Mouse (Mus musculus) cortical plate, adult 2 months (tissue): ENCODE data around the gene Chst12. TPM values are rescaled to one million over a fixed set of nuclear protein-coding genes. Genes with fewer than 3 reads are reported as not detected.
A peak's percentile ranks its signal among the peaks of the same experiment; 100 is the strongest.

Experiments used
- H3K27ac ChIP-seq: fragments of 200-500 bp; 2 replicates; pipeline ENCODE4 v1.5.1; 2012; ENCODE audit warnings: low read length, control low read depth, inconsistent platforms; ENCODE audit not compliant: insufficient read depth
- H3K4me1 ChIP-seq: fragments of 200-500 bp; 2 replicates; pipeline ENCODE4 v1.6.1; 2011; ENCODE audit warnings: low read length; ENCODE audit not compliant: control insufficient read depth, insufficient read depth
- H3K4me3 ChIP-seq: fragments of 200-500 bp; 2 replicates; pipeline ENCODE4 v1.5.1; 2011; ENCODE audit warnings: mild to moderate bottlenecking, low read length, control low read depth; ENCODE audit not compliant: insufficient read depth
- CTCF ChIP-seq: fragments of 200-500 bp; IDR thresholded peaks from 2 replicates; pipeline ENCODE4 v1.5.1; 2011; ENCODE audit warnings: mild to moderate bottlenecking, control low read depth, low read length; ENCODE audit not compliant: insufficient read depth; ENCODE audit errors: extremely low read depth
- POLR2A ChIP-seq: fragments of 200-500 bp; IDR thresholded peaks from 2 replicates; pipeline ENCODE4 v1.6.1; 2011; ENCODE audit warnings: mild to moderate bottlenecking, low read length, control low read depth; ENCODE audit not compliant: insufficient read depth; ENCODE audit errors: extremely low read depth
- polyA plus RNA-seq: library from polyadenylated mRNA; depleted of rRNA; stranded (reverse); fragments of >200 nt; gene quantifications from 2 replicates; pipeline ENCODE4 v1.2.3, GENCODE M21; 2012

Gene Chst12
- polyA plus RNA-seq, 1 experiment: 19.3 TPM

DNA sequence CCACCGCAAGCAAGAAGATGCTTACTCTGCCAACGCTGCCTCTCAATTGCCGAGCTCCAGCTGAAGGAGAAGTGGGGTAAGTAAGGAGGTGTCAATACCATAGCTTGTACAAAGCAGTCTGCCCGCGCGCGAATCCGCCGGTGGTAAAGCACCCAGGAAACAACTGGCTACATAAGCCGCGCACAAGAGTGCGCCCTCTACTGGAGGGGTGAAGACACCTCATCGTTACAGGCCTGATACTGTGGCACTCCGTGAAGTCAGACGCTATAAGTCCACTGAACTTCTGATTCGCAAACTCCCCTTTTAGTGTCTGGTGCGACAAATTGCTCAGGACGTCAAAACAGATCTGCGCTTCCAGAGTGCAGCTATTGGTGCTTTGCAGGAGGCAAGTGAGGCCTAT, 41.0 kb downstream of the Chst12 start:
- peaks cover 2% of the 10 kb centered on the region; the same call in 1 of the 2 replicates for H3K4me1 ChIP-seq
- TF ChIP-seq POLR2A: no peak
- TF ChIP-seq CTCF: 0 out of 2 replicates have a peak, but pooled peaks have one; percentile 6
- no peak overlapping the region for H3K4me3 ChIP-seq
- H3K27ac ChIP-seq: no peak overlapping the region

- Histone ChIP-seq H3K4me1 (peaks cover 2% of the 10 kb centered on the region; the same call in 1 of the 2 replicates), H3K4me3 (no peak overlapping the region), H3K27ac (0 out of 2 replicates have a peak overlapping the region, but pooled peaks have one; percentile 17)
- no peak for TF ChIP-seq CTCF
- no peak for TF ChIP-seq POLR2A
These were observed 44.1 kb downstream of the Chst12 start for GRCm38 (mm10) chr5:140549306-140550047.

DNA sequence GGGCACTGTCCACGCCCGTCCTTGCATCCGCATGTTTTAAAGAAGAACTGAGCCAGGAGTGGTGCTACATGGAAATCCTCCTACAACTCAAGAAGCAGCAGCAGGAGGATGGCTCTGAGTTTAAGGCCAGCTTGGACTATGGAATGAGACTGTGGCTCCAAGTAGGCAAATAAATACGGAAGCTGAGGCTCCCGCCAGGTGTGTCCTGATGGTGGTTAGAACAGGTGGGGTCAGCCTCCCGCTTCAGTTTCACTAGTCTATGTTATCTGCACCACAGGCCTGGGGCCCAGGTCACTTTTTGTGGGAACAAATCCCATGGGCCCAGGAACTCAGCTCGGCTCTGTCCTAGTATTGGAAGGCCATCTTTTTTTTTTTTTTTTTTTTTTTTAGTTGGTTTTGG, 48.4 kb downstream of the Chst12 start:
- H3K4me3 ChIP-seq: no peak overlapping the region
- TF ChIP-seq POLR2A: no peak
- no peak for TF ChIP-seq CTCF
- H3K27ac ChIP-seq: no peak overlapping the region
- H3K4me1 ChIP-seq: peaks cover 2% of the 10 kb centered on the region; the same call in 1 of the 2 replicates

GRCm38 (mm10) chr5:140556859-140557258, 51.5 kb downstream of the Chst12 start:
- Histone ChIP-seq H3K27ac (no peak overlapping the region), H3K4me3 (no peak overlapping the region), H3K4me1 (no peaks in the 10 kb centered on the region)
- TF ChIP-seq CTCF (no peak), POLR2A (no peak)

- TF ChIP-seq CTCF: no peak
- TF ChIP-seq POLR2A: no peak
- no peak overlapping the region for H3K4me3 ChIP-seq
- no peaks in the 10 kb centered on the region for H3K4me1 ChIP-seq
- no peak overlapping the region for H3K27ac ChIP-seq
These were observed 57.3 kb downstream of the Chst12 start for GRCm38 (mm10) chr5:140562601-140563000.

- TF ChIP-seq POLR2A: no peak
- no peak for TF ChIP-seq CTCF
- Histone ChIP-seq H3K4me3 (no peak within 1 kb of the TSS), H3K4me1 (0 out of 2 replicates have a peak, but pooled peaks cover 1% of the 10 kb centered on the region), H3K27ac (no peak within 1 kb of the TSS)
These were observed 59.5 kb downstream of the Chst12 start, which contains the start of gene Grifin for GRCm38 (mm10) chr5:140564896-140565295. Gene Grifin, minus strand, starts transcription at chr5:140565071.

- no peak for TF ChIP-seq POLR2A
- TF ChIP-seq CTCF: no peak
- no peak overlapping the region for H3K27ac ChIP-seq
- 0 out of 2 replicates have a peak, but pooled peaks cover 1% of the 10 kb centered on the region for H3K4me1 ChIP-seq
- H3K4me3 ChIP-seq: no peak overlapping the region
These were observed 60.1 kb downstream of the Chst12 start for GRCm38 (mm10) chr5:140565451-140565850.

DNA sequence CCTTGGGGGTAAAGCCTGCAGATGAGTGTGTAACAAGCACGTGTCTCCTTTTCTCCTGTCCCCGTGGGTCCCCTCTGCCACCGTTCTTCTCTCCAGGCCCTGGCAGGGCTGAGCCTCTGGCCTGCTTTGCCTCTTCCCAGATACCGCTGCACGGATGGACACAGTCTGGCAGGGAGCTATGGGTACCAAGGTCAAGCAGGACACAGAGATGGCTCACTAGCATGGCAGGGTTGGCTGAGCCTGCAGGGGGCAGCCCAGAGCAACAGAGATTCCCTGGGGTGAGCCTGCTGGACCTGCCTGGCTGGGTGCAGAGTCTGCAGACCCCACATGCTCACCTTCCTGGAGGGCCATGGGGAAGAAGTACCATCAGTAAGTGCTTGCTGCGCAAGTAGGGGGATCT, 60.5 kb downstream of the Chst12 start:
- Histone ChIP-seq H3K4me3 (no peak overlapping the region), H3K4me1 (0 out of 2 replicates have a peak, but pooled peaks cover 1% of the 10 kb centered on the region), H3K27ac (no peak overlapping the region)
- peak; percentile 50 for TF ChIP-seq CTCF
- no peak for TF ChIP-seq POLR2A

GRCm38 (mm10) chr5:140566271-140566670, 60.9 kb downstream of the Chst12 start:
- Histone ChIP-seq H3K4me3 (no peak overlapping the region), H3K4me1 (0 out of 2 replicates have a peak, but pooled peaks cover 1% of the 10 kb centered on the region), H3K27ac (no peak overlapping the region)
- no peak for TF ChIP-seq CTCF
- TF ChIP-seq POLR2A: no peak

DNA sequence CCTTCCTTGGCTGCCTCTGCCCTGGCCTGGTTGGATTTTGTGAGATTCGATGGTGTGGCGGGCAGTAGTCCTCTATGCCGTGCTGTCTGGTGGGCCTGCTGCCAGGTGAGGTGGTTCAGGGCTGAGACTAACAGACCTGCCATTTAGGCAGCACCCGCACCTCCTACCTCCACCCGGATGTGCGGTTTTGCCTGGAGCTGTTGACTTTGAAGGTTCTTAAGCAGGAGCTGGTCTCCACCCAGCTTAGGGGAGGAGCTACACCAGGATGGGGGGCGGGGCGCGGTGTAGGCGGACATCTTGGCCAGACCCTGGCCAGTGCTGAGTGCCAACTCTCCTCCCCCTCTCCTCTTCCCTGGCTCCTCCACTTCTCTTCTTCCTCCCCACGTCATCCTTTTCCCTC, 62.0 kb downstream of the Chst12 start:
- TF ChIP-seq CTCF (no peak), POLR2A (no peak)
- H3K27ac ChIP-seq: no peak overlapping the region

More for the DNA sequence above, 62.0 kb downstream of the Chst12 start:
- Histone ChIP-seq H3K4me3 (no peak overlapping the region), H3K4me1 (0 out of 2 replicates have a peak, but pooled peaks cover 1% of the 10 kb centered on the region)
